Mouse (Mus musculus): ENCODE data around the gene Fpgs. TPM values are rescaled to one million over a fixed set of nuclear protein-coding genes. Genes with fewer than 3 reads are reported as not detected.
A peak's percentile ranks its signal among the peaks of the same experiment; 100 is the strongest.

The Fpgs gene
- 109 and 124 TPM in 2 replicates for polyA plus RNA-seq (2012; rRNA removed)

- DNase-seq (ENCODE audit: low read depth): no peak
Measured at GRCm38 (mm10) chr2:32704021-32704421, at the start of gene Fpgs. Gene Fpgs, minus strand, starts transcription at chr2:32704145.

- DNase-seq (ENCODE audit: low read depth): no peak
Measured at GRCm38 (mm10) chr2:32752181-32752580, 48.2 kb upstream of the Fpgs start.

- no peak for DNase-seq (ENCODE audit: low read depth)
Measured at GRCm38 (mm10) chr2:32751665-32752033, 47.7 kb upstream of the Fpgs start.

GRCm38 (mm10) chr2:32750887-32751664 is 47.1 kb upstream of the Fpgs start:
- DNase-seq (ENCODE audit: low read depth): no peak

- no peak for DNase-seq (ENCODE audit: low read depth)
Measured at GRCm38 (mm10) chr2:32750199-32750598, 46.3 kb upstream of the Fpgs start.

GRCm38 (mm10) chr2:32749082-32749481 is 45.1 kb upstream of the Fpgs start:
- DNase-seq (ENCODE audit: low read depth): no peak

- DNase-seq (ENCODE audit: low read depth): no peak
Measured at GRCm38 (mm10) chr2:32744272-32744982, 40.5 kb upstream of the Fpgs start.

- no peak for DNase-seq (ENCODE audit: low read depth)
Measured at GRCm38 (mm10) chr2:32742173-32742531, 38.2 kb upstream of the Fpgs start.

- no peak for DNase-seq (ENCODE audit: low read depth)
Measured at GRCm38 (mm10) chr2:32741273-32742172, 37.6 kb upstream of the Fpgs start.

- DNase-seq (ENCODE audit: low read depth): no peak
Measured at GRCm38 (mm10) chr2:32740916-32741272, 36.9 kb upstream of the Fpgs start, which contains the start of gene 6330409D20Rik. Gene 6330409D20Rik, minus strand, starts transcription at chr2:32741016.

- DNase-seq (ENCODE audit: low read depth): no peak
Measured at GRCm38 (mm10) chr2:32739311-32739710, 35.4 kb upstream of the Fpgs start.

GRCm38 (mm10) chr2:32737008-32737407 is 33.1 kb upstream of the Fpgs start:
- DNase-seq (ENCODE audit: low read depth): no peak

- no peak for DNase-seq (ENCODE audit: low read depth)
Measured at GRCm38 (mm10) chr2:32736306-32736829, 32.4 kb upstream of the Fpgs start.

GRCm38 (mm10) chr2:32734933-32735332 is 31.0 kb upstream of the Fpgs start:
- DNase-seq (ENCODE audit: low read depth): no peak

- no peak for DNase-seq (ENCODE audit: low read depth)
Measured at GRCm38 (mm10) chr2:32734480-32734879, 30.5 kb upstream of the Fpgs start.

- no peak for DNase-seq (ENCODE audit: low read depth)
Measured at GRCm38 (mm10) chr2:32732695-32733094, 28.8 kb upstream of the Fpgs start.

GRCm38 (mm10) chr2:32731911-32732310 is 28.0 kb upstream of the Fpgs start:
- DNase-seq (ENCODE audit: low read depth): no peak

GRCm38 (mm10) chr2:32730854-32731253 is 26.9 kb upstream of the Fpgs start:
- no peak for DNase-seq (ENCODE audit: low read depth)

GRCm38 (mm10) chr2:32729547-32729946 is 25.6 kb upstream of the Fpgs start:
- DNase-seq (ENCODE audit: low read depth): no peak

GRCm38 (mm10) chr2:32728463-32728862 is 24.5 kb upstream of the Fpgs start:
- DNase-seq (ENCODE audit: low read depth): no peak

GRCm38 (mm10) chr2:32727435-32727834 is 23.5 kb upstream of the Fpgs start:
- DNase-seq (ENCODE audit: low read depth): peak; percentile 69
